Mouse (Mus musculus) 416B (cell line): ENCODE results near the gene Troap.

Source experiments
- DNase-seq: peaks from one replicate; pipeline ENCODE4 v3.0.0; 2011; ENCODE audit warnings: low read depth

The Troap gene

DNA sequence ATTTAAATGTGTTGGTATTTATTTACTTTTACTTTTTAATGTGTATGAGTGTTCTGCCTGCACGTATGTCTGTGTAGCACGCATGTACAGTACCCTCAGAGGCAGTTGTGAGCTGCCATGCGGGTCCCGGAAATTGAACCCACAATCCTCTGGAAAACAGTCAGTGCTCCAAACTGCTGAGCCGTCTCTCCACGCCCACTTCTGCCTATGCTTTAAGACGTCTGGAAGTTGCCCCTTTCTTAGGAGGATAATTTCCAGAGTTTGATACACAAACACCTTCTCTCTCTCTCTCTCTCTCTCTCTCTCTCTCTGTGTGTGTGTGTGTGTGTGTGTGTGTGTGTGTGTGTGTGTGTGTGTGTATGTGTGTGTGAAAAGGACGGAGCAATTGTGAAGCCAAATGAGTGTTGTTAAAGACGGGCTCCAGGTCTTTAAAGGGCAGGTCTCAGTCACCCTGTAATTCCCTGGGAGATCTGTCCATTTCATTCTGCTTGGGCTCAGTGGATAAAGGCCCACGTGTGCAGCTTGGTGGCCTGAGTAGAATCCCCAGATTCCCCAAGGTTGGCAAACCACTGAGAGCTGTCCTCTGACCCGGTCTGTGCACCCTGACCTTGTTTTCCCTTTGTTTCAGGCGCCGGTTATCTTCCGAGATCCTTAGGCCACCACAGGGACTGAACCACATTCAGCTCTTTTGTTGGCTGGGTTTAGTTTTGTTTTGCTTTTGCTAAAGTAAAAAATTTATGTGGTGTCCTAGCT, 40.1 kb downstream of the Troap start:
- DNase-seq: no peak

- no peak for DNase-seq
Measured at GRCm38 (mm10) chr15:99115065-99115423, 40.7 kb downstream of the Troap start.

GRCm38 (mm10) chr15:99116539-99116938, 42.2 kb downstream of the Troap start:
- DNase-seq: no peak

GRCm38 (mm10) chr15:99120814-99121213, 46.4 kb downstream of the Troap start:
- DNase-seq: peak; percentile 68

GRCm38 (mm10) chr15:99122642-99123041, 48.3 kb downstream of the Troap start:
- peak; percentile 64 for DNase-seq

DNA sequence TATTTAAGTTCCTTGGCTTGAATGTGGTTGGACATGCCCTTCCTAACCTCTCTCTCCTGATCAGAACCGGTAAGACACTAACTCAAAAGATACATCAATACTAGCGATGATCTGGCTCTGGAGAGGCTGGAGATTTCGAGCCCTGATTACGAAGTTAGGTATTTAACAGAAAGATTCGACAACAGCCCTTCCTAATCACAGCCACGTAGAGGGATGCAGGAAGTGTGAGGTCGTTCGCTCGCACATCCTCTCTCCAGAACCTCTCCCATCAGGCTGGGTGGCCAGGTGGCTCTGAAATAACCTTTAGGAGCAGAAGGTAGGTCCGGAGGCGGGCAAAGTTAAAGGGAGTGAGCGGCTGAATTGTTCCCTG, 51.3 kb downstream of the Troap start, which contains the start of gene Spats2:
Gene Spats2 (plus strand): TSS at position 206 of the 370 bp plus-strand sequence.
- DNase-seq: peak; percentile 59

GRCm38 (mm10) chr15:99126081-99126815, 51.9 kb downstream of the Troap start:
- DNase-seq: peak; percentile 73

- peak; percentile 48 for DNase-seq
Measured at GRCm38 (mm10) chr15:99126816-99127365, 52.5 kb downstream of the Troap start.

DNA sequence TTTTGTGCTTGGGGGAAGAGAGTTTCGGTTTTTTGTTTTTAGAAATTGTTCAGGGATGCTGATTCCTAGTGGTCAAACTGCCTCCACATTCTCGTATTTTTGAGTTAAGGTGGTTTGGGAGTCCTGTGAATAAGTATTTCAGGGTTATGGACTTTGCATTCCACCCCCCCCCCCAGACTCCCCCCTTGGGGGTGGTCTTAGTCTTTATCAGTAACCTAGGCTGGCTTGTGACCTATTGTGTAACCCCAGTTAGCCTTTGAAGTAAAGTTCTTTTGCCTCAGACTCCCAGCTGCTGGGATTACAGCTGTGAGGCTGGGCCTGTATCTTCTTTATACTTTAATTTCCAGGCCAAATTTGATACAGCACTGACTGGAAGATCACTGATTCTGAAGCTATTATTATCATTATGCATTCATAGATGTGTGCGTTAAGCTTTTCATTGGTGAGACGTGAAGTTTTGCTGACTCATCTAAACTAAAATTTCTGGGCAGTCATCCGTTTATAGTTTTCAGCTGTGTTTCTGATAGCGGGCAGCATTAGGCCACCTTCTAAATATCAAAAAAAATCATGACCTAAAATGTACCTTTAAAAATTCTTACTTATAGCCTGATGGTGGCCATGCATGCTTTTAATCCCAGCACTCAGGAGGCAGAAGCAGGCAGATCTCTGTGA, 53.6 kb downstream of the Troap start:
- DNase-seq: peak; percentile 32

DNA sequence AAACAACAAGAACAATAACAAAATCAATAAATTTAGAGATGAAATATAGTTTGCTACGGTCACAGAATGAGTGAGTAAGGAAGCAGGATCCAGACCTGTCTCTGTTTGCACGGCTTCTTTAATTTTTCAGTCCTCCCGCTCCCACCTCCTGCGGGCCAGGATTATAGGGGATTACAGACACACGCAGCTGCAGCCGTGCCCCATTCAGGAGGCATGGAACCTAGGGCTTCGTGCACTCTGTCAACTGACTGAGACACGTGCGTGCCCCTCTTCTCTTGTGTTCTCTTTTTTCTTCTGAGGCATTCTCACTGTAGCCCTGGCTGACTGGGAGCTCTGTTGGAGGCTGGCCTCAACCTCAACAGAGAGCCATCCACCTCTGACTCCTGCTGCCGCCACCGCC, 55.1 kb downstream of the Troap start:
- DNase-seq: no peak

DNA sequence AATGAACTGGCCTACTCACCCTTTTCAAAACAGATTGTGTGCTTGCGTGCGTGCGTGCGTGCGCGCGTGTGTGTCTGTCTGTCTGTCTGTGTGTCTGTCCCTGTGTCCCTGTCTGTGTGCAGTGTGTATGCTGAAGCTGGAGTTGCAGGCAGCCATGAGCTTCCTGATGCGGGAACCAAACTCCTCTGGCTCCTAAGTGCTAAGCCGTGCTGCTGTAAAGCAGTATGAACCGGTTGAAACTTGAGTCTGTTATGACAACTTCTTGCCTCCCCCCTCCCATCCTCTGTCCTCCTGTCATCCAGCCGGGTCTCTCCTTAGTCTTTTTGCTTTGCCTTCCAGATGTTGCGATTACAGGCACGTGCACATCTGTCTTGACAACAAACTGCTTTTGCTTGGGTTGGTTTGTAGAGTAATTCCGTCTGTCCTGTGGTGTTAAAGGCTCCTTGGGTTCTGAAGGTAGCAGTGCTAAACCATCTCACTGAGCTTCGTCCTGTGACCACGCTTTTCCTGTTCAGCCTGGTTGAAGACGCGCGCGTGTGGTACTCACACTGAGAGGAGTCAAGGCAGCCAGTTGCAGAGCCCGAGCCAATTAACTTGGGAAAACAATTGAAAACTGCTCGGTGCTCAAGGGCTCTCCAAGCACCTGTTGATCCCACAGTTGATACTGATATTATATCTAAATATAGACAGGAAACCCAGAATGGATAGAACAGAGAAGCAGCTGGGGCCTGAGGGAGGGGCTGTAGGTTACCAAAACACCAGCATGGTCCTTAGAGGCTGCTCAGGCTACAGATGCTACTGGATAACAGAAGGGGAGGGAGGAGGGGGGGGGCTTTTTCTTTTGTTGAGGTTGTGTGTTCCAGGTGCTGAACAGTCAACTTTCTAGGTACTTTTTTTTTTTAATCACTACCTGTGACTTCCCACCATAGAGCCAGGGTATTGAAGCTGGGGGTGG, 55.9 kb downstream of the Troap start:
- DNase-seq: peak; percentile 71
